Mouse (Mus musculus): Measurements from ENCODE around the gene Hrct1.

- TF ChIP-seq CTCF (IDR thresholded peaks at IDR 0.05; ENCODE audit: low read depth, low read length) = no peak
- TF ChIP-seq GATA1 (IDR thresholded peaks at IDR 0.05; ENCODE audit: borderline replicate concordance, low read length) = no peak
Measured at GRCm38 (mm10) chr4:43729126-43729525, 2.1 kb downstream of the Hrct1 start.
